Mouse (Mus musculus) intestine, embryonic 14.5 days (tissue): ENCODE data around the gene Selenok. TPM values are rescaled to one million over a fixed set of nuclear protein-coding genes. Genes with fewer than 3 reads are reported as not detected.

Experiments used
- ATAC-seq: fragments of 200-750 bp; cut with Nextera tagmentation; replicated peaks from 2 replicates; pipeline ENCODE4 v1.8.0; 2017; ENCODE audit warnings: low read depth, moderate number of reproducible peaks, moderate TSS enrichment, moderate library complexity; ENCODE audit not compliant: low FRiP score, low TSS enrichment
- DNase-seq: peaks from one replicate; pipeline ENCODE4 v3.0.0-alpha.2; 2018; ENCODE audit warnings: low spot score
- H3K27ac ChIP-seq: fragments of 300-500 bp; sonication (generic); 2 replicates; pipeline ENCODE4 v1.5.1; 2014; ENCODE audit warnings: low read depth, mild to moderate bottlenecking, control low read depth
- H3K27me3 ChIP-seq: fragments of 300-500 bp; sonication (generic); replicated peaks from 2 replicates; pipeline ENCODE4 v1.6.1; 2014; ENCODE audit warnings: low read length, control low read depth; ENCODE audit not compliant: control insufficient read depth, insufficient read depth
- H3K36me3 ChIP-seq: fragments of 300-500 bp; sonication (generic); 2 replicates; pipeline ENCODE4 v1.6.1; 2014; ENCODE audit warnings: low read length, control low read depth; ENCODE audit not compliant: control insufficient read depth, insufficient read depth
- H3K4me1 ChIP-seq: fragments of 300-500 bp; sonication (generic); replicated peaks from 2 replicates; pipeline ENCODE4 v1.6.1; 2014; ENCODE audit warnings: low read length, control low read depth, mixed read lengths; ENCODE audit not compliant: control insufficient read depth, insufficient read depth
- H3K4me2 ChIP-seq: fragments of 300-500 bp; sonication (generic); 2 replicates; pipeline ENCODE4 v1.6.1; 2014; ENCODE audit warnings: low read length
- H3K4me3 ChIP-seq: fragments of 300-500 bp; sonication (generic); 2 replicates; pipeline ENCODE4 v1.5.1; 2014; ENCODE audit warnings: low read depth, low read length, control low read depth, mixed read lengths
- H3K9ac ChIP-seq: fragments of 300-500 bp; sonication (generic); 2 replicates; pipeline ENCODE4 v1.6.1; 2014; ENCODE audit warnings: mild to moderate bottlenecking, low read length
- H3K9me3 ChIP-seq: fragments of 300-500 bp; sonication (generic); 2 replicates; pipeline ENCODE4 v1.6.1; 2016; ENCODE audit warnings: low read length, control low read depth; ENCODE audit not compliant: control insufficient read depth
- WGBS: fragments of 180-500 bp; shearing (Covaris S2); extraction: QIAGEN DNeasy Blood & Tissue Kit; methylation state at CpG from one replicate; pipeline ENCODE4 v1.1.7; 2014; 5-methylcytosine and 5-hydroxymethylcytosine counted together
- polyA plus RNA-seq: library from polyadenylated mRNA; unstranded; fragments of >200 nt; fragmentation: Nextera tagmentation; extraction: Ambion mirVana; gene quantifications from 2 replicates; pipeline ENCODE4 v1.2.1, GENCODE M21; 2014

Gene Selenok
- polyA plus RNA-seq, result 193 and 199 TPM in 2 replicates

GRCm38 (mm10) chr14:29968075-29968821 is at the start of gene Selenok:
Gene Selenok, plus strand, starts transcription at chr14:29968308.
- H3K4me3 ChIP-seq, result peak within 1 kb of the TSS; percentile 91
- H3K4me1 ChIP-seq, result peaks cover 14% of the 10 kb centered on the region
- no peaks in the 10 kb centered on the region for H3K27me3 ChIP-seq
- peak within 1 kb of the TSS; percentile 78 for H3K27ac ChIP-seq
- ATAC-seq (peak; percentile 100), DNase-seq (peak; percentile 94)
- peaks cover 32% of the 10 kb centered on the region for H3K36me3 ChIP-seq
- peak within 1 kb of the TSS; percentile 79 for H3K9ac ChIP-seq
- H3K9me3 ChIP-seq, result no peaks in the 10 kb centered on the region
- peak within 1 kb of the TSS; percentile 89 for H3K4me2 ChIP-seq
- WGBS, result under 1% methylated on average over 49 of the region's 49 CpGs

GRCm38 (mm10) chr14:29928966-29929365 is 39.1 kb upstream of the Selenok start:
- no peak for DNase-seq

DNA sequence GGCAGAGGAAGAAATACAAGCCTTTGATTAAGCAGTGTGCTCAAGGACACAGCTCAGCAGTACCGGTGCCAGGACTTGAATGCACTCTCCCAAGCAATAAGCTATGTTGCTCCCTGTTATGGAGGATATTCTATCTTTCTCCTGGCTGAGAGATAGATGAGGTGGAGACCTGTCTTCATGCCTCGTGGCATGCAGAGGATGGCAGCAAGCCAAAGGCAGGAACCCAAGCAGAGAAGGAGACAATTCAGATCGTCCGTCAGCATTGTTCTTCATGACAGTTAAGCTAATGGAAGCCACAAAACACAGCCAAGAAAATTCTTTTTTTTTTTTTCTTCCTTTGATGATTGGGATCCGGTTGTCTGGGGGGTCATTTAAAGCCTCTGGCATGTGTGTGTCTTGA is 32.6 kb upstream of the Selenok start:
- H3K4me3 ChIP-seq, result no peak overlapping the region
- WGBS, result 73% methylated on average over 5 of the region's 5 CpGs
- no peak overlapping the region for H3K27ac ChIP-seq
- H3K9me3 ChIP-seq, result no peaks in the 10 kb centered on the region
- no peak for DNase-seq
- no peak overlapping the region for H3K9ac ChIP-seq
- H3K27me3 ChIP-seq, result 0 out of 2 replicates have a peak, but pooled peaks cover 6% of the 10 kb centered on the region
- ATAC-seq, result no peak
- no peaks in the 10 kb centered on the region for H3K4me1 ChIP-seq
- no peaks in the 10 kb centered on the region for H3K36me3 ChIP-seq
- H3K4me2 ChIP-seq, result no peak overlapping the region

More at GRCm38 (mm10) chr14:29928966-29929365, 39.1 kb upstream of the Selenok start:
- no peaks in the 10 kb centered on the region for H3K4me1 ChIP-seq
- no peaks in the 10 kb centered on the region for H3K36me3 ChIP-seq
- no peak overlapping the region for H3K9ac ChIP-seq
- no peak for ATAC-seq
- no peak overlapping the region for H3K4me3 ChIP-seq
- H3K4me2 ChIP-seq, result no peak overlapping the region
- H3K27ac ChIP-seq, result no peak overlapping the region
- H3K9me3 ChIP-seq, result no peaks in the 10 kb centered on the region
- H3K27me3 ChIP-seq, result no peaks in the 10 kb centered on the region
- 78% methylated on average over 4 of the region's 4 CpGs for WGBS

DNA sequence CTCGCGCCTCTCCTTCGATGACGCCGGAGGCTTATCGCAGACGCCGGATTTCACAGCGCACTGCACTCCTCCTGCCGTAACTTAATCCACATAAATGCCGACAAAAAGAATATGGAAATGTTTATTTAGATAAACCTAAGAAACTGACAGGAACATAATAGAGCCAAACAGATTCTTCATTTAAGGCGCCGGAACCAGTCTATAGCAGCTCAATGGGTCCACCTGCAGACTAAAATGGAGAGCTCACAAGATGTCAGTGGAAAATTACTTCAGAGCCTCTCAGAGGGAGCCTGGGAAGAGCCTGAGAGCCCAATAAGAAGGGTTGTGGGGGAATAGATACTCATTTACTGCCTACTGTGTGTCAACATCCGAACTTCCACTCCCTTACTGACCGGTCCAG is 30.6 kb upstream of the Selenok start:
- Histone ChIP-seq H3K27ac (no peak overlapping the region), H3K4me3 (no peak overlapping the region), H3K9me3 (no peaks in the 10 kb centered on the region), H3K4me1 (no peaks in the 10 kb centered on the region), H3K9ac (no peak overlapping the region), H3K27me3 (peaks cover 8% of the 10 kb centered on the region; the same call in 1 of the 2 replicates), H3K4me2 (no peak overlapping the region), H3K36me3 (no peaks in the 10 kb centered on the region)
- ATAC-seq (no peak), DNase-seq (no peak)
- WGBS, result 88% methylated on average over 15 of the region's 15 CpGs

DNA sequence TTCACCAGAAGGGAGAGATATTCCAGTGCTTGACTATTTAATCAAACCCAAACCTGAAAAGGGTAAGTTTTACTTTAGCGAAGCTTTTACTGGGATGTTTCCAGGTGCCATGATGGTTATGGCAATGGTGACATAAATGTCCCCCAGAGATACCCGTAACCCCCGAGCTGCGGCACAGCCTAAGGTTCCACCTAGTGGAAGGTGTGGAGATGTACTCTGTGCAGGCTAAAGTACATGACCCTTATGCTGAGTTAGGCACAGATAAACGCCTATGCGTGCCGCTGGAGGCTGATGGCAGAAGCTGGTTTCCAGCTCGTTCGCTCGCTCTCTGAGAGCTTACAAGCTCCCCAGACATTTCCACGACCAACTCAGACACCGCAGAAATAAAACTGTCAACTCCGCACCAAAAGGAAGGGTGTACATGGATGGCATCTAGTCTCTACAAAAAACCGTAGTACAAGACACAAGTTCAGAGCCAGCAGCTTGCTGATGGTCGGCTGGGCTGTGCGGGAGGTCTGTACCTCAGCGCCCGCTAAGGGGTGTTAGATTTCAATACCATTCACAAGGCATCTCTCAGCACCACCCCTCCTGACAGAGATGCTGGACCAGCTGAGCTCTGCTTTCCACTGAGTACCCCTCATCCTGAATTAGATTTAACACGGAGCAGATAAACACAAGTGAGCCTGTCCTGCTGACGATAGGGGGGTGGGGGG is 28.4 kb upstream of the Selenok start:
- Histone ChIP-seq H3K27ac (no peak overlapping the region), H3K4me2 (no peak overlapping the region), H3K36me3 (no peaks in the 10 kb centered on the region), H3K9me3 (no peaks in the 10 kb centered on the region), H3K4me1 (no peaks in the 10 kb centered on the region), H3K4me3 (no peak overlapping the region), H3K27me3 (peaks cover 9% of the 10 kb centered on the region; the same call in 1 of the 2 replicates), H3K9ac (no peak overlapping the region)
- DNase-seq, result no peak
- 40% methylated on average over 20 of the region's 20 CpGs for WGBS
- no peak for ATAC-seq

- DNase-seq, result no peak
Observed at GRCm38 (mm10) chr14:29940313-29940812, 27.7 kb upstream of the Selenok start.

DNA sequence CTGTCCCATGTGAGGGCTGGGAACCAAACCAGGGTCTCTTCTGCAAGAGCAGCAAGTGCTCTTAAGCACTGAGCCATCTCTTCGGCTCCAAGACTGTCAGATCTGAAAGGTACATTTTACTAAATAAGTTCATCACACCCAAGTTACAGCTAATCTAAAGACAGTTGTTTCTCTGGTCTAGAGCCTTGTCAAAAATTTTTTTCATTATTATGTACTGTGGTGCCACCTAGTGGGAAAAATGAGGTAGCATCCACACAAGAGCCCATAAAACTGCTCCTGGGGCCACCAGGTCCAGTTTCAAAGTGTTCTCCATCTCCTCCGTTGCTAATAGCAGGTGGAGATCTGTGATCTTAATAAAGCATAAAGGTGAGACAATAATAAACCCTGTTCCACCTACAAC is 27.2 kb upstream of the Selenok start:
- Histone ChIP-seq H3K27ac (no peak overlapping the region), H3K27me3 (peaks cover 9% of the 10 kb centered on the region; the same call in 1 of the 2 replicates), H3K4me1 (no peaks in the 10 kb centered on the region), H3K36me3 (no peaks in the 10 kb centered on the region), H3K9ac (no peak overlapping the region), H3K4me3 (no peak overlapping the region), H3K4me2 (no peak overlapping the region), H3K9me3 (no peaks in the 10 kb centered on the region)
- DNase-seq (peak; percentile 63), ATAC-seq (no peak)
- WGBS, result 21% methylated on average over 2 of the region's 2 CpGs

More at GRCm38 (mm10) chr14:29940313-29940812, 27.7 kb upstream of the Selenok start:
- no peak overlapping the region for H3K4me2 ChIP-seq
- no peaks in the 10 kb centered on the region for H3K9me3 ChIP-seq
- ATAC-seq, result no peak
- no peak overlapping the region for H3K9ac ChIP-seq
- 15% methylated on average over 10 of the region's 10 CpGs for WGBS
- peaks cover 9% of the 10 kb centered on the region; the same call in 1 of the 2 replicates for H3K27me3 ChIP-seq
- H3K4me3 ChIP-seq, result no peak overlapping the region
- H3K27ac ChIP-seq, result no peak overlapping the region
- H3K36me3 ChIP-seq, result no peaks in the 10 kb centered on the region
- no peaks in the 10 kb centered on the region for H3K4me1 ChIP-seq

GRCm38 (mm10) chr14:29946761-29947309 is 21.3 kb upstream of the Selenok start:
- 71% methylated on average over 5 of the region's 5 CpGs for WGBS
- Histone ChIP-seq H3K9ac (no peak overlapping the region), H3K4me1 (no peaks in the 10 kb centered on the region), H3K9me3 (no peaks in the 10 kb centered on the region), H3K27ac (no peak overlapping the region), H3K36me3 (no peaks in the 10 kb centered on the region), H3K27me3 (peaks cover 3% of the 10 kb centered on the region; the same call in 1 of the 2 replicates), H3K4me3 (no peak overlapping the region), H3K4me2 (no peak overlapping the region)
- ATAC-seq, result no peak
- no peak for DNase-seq
